Mouse (Mus musculus): ENCODE measurements around the gene Speer4f1. TPM values are rescaled to one million over a fixed set of nuclear protein-coding genes. Genes with fewer than 3 reads are reported as not detected.
"Not testable (repeated sequence)": the region's sequence is repeated elsewhere in the genome, so short reads cannot be mapped to it uniquely, and the experiment has no call there.

Speer4f1 gene
- polyA plus RNA-seq (2015; fragmentation: Nextera tagmentation; extraction: Ambion mirVana), result not detected in 2 replicates

- WGBS, result 85% methylated on average over 1 of the region's 1 CpGs
- ATAC-seq (replicated peaks; ENCODE audit: extremely low read depth, insufficient read depth, low FRiP score), result not testable (repeated sequence)
Observed at GRCm38 (mm10) chr5:17475798-17476197, at the start of gene Speer4f1. Speer4f1 (plus strand) TSS chr5:17476098.

GRCm38 (mm10) chr5:17426930-17427329, 49.0 kb upstream of the Speer4f1 start:
- 79% methylated on average over 1 of the region's 1 CpGs for WGBS
- Histone ChIP-seq H3K4me3 (ENCODE audit: low read length) (no peak overlapping the region), H3K27me3 (ENCODE audit: control insufficient read depth, insufficient read depth, low read length) (no peaks in the 10 kb centered on the region), H3K4me1 (ENCODE audit: control insufficient read depth, insufficient read depth, low read length) (no peaks in the 10 kb centered on the region), H3K9ac (ENCODE audit: low read length) (no peak overlapping the region), H3K4me2 (ENCODE audit: low read depth, low read length) (no peak overlapping the region), H3K36me3 (ENCODE audit: control insufficient read depth, insufficient read depth) (no peaks in the 10 kb centered on the region), H3K27ac (ENCODE audit: low read length) (no peak overlapping the region), H3K9me3 (replicated peaks; ENCODE audit: control insufficient read depth, low read length) (no peaks in the 10 kb centered on the region)
- no peak for ATAC-seq (replicated peaks; ENCODE audit: extremely low read depth, insufficient read depth, low FRiP score)

More at GRCm38 (mm10) chr5:17475798-17476197, at the start of gene Speer4f1:
- H3K4me2 ChIP-seq (ENCODE audit: low read depth, low read length); H3K9me3 ChIP-seq (replicated peaks; ENCODE audit: control insufficient read depth, low read length); H3K27ac ChIP-seq (ENCODE audit: low read length); H3K36me3 ChIP-seq (ENCODE audit: control insufficient read depth, insufficient read depth); H3K9ac ChIP-seq (ENCODE audit: low read length); H3K27me3 ChIP-seq (ENCODE audit: control insufficient read depth, insufficient read depth, low read length); H3K4me3 ChIP-seq (ENCODE audit: low read length); H3K4me1 ChIP-seq (ENCODE audit: control insufficient read depth, insufficient read depth, low read length): not testable (repeated sequence)

- 84% methylated on average over 3 of the region's 3 CpGs for WGBS
- no peak for ATAC-seq (replicated peaks; ENCODE audit: extremely low read depth, insufficient read depth, low FRiP score)
- H3K4me3 ChIP-seq (ENCODE audit: low read length), result no peak overlapping the region
Observed at GRCm38 (mm10) chr5:17434721-17435120, 41.2 kb upstream of the Speer4f1 start.

GRCm38 (mm10) chr5:17436209-17436608, 39.7 kb upstream of the Speer4f1 start:
- H3K9me3 ChIP-seq (replicated peaks; ENCODE audit: control insufficient read depth, low read length), result no peaks in the 10 kb centered on the region
- no peak overlapping the region for H3K4me3 ChIP-seq (ENCODE audit: low read length)
- WGBS, result 47% methylated on average over 2 of the region's 2 CpGs
- no peaks in the 10 kb centered on the region for H3K27me3 ChIP-seq (ENCODE audit: control insufficient read depth, insufficient read depth, low read length)
- ATAC-seq (replicated peaks; ENCODE audit: extremely low read depth, insufficient read depth, low FRiP score), result no peak
- H3K9ac ChIP-seq (ENCODE audit: low read length), result no peak overlapping the region
- H3K27ac ChIP-seq (ENCODE audit: low read length), result no peak overlapping the region
- H3K36me3 ChIP-seq (ENCODE audit: control insufficient read depth, insufficient read depth), result no peaks in the 10 kb centered on the region
- no peak overlapping the region for H3K4me2 ChIP-seq (ENCODE audit: low read depth, low read length)
- H3K4me1 ChIP-seq (ENCODE audit: control insufficient read depth, insufficient read depth, low read length), result no peaks in the 10 kb centered on the region

More at GRCm38 (mm10) chr5:17434721-17435120, 41.2 kb upstream of the Speer4f1 start:
- Histone ChIP-seq H3K4me2 (ENCODE audit: low read depth, low read length) (no peak overlapping the region), H3K36me3 (ENCODE audit: control insufficient read depth, insufficient read depth) (no peaks in the 10 kb centered on the region), H3K9me3 (replicated peaks; ENCODE audit: control insufficient read depth, low read length) (no peaks in the 10 kb centered on the region), H3K27me3 (ENCODE audit: control insufficient read depth, insufficient read depth, low read length) (no peaks in the 10 kb centered on the region), H3K27ac (ENCODE audit: low read length) (no peak overlapping the region), H3K4me1 (ENCODE audit: control insufficient read depth, insufficient read depth, low read length) (no peaks in the 10 kb centered on the region), H3K9ac (ENCODE audit: low read length) (no peak overlapping the region)

- Histone ChIP-seq H3K4me2 (ENCODE audit: low read depth, low read length) (no peak overlapping the region), H3K4me3 (ENCODE audit: low read length) (no peak overlapping the region), H3K9ac (ENCODE audit: low read length) (no peak overlapping the region), H3K9me3 (replicated peaks; ENCODE audit: control insufficient read depth, low read length) (no peaks in the 10 kb centered on the region), H3K27me3 (ENCODE audit: control insufficient read depth, insufficient read depth, low read length) (no peaks in the 10 kb centered on the region), H3K36me3 (ENCODE audit: control insufficient read depth, insufficient read depth) (no peaks in the 10 kb centered on the region), H3K4me1 (ENCODE audit: control insufficient read depth, insufficient read depth, low read length) (no peaks in the 10 kb centered on the region), H3K27ac (ENCODE audit: low read length) (no peak overlapping the region)
- no peak for ATAC-seq (replicated peaks; ENCODE audit: extremely low read depth, insufficient read depth, low FRiP score)
Observed at GRCm38 (mm10) chr5:17439487-17440102, 36.3 kb upstream of the Speer4f1 start.

- H3K9ac ChIP-seq (ENCODE audit: low read length), result no peak overlapping the region
- no peaks in the 10 kb centered on the region for H3K9me3 ChIP-seq (replicated peaks; ENCODE audit: control insufficient read depth, low read length)
- 72% methylated on average over 5 of the region's 5 CpGs for WGBS
- H3K27ac ChIP-seq (ENCODE audit: low read length), result no peak overlapping the region
- H3K4me1 ChIP-seq (ENCODE audit: control insufficient read depth, insufficient read depth, low read length), result peaks cover 4% of the 10 kb centered on the region; the same call in 1 of the 2 replicates
- no peak overlapping the region for H3K4me3 ChIP-seq (ENCODE audit: low read length)
- no peaks in the 10 kb centered on the region for H3K27me3 ChIP-seq (ENCODE audit: control insufficient read depth, insufficient read depth, low read length)
- H3K36me3 ChIP-seq (ENCODE audit: control insufficient read depth, insufficient read depth), result no peaks in the 10 kb centered on the region
- no peak for ATAC-seq (replicated peaks; ENCODE audit: extremely low read depth, insufficient read depth, low FRiP score)
- H3K4me2 ChIP-seq (ENCODE audit: low read depth, low read length), result no peak overlapping the region
Observed at GRCm38 (mm10) chr5:17454059-17454458, 21.8 kb upstream of the Speer4f1 start.

GRCm38 (mm10) chr5:17454952-17455586, 20.8 kb upstream of the Speer4f1 start:
- Histone ChIP-seq H3K9me3 (replicated peaks; ENCODE audit: control insufficient read depth, low read length) (no peaks in the 10 kb centered on the region), H3K27me3 (ENCODE audit: control insufficient read depth, insufficient read depth, low read length) (no peaks in the 10 kb centered on the region), H3K9ac (ENCODE audit: low read length) (no peak overlapping the region), H3K27ac (ENCODE audit: low read length) (no peak overlapping the region), H3K4me1 (ENCODE audit: control insufficient read depth, insufficient read depth, low read length) (peaks cover 4% of the 10 kb centered on the region; the same call in 1 of the 2 replicates), H3K4me2 (ENCODE audit: low read depth, low read length) (no peak overlapping the region), H3K4me3 (ENCODE audit: low read length) (no peak overlapping the region), H3K36me3 (ENCODE audit: control insufficient read depth, insufficient read depth) (no peaks in the 10 kb centered on the region)
- ATAC-seq (replicated peaks; ENCODE audit: extremely low read depth, insufficient read depth, low FRiP score), result no peak
- WGBS, result 65% methylated on average over 6 of the region's 6 CpGs

GRCm38 (mm10) chr5:17456671-17457070, 19.2 kb upstream of the Speer4f1 start:
- no peaks in the 10 kb centered on the region for H3K9me3 ChIP-seq (replicated peaks; ENCODE audit: control insufficient read depth, low read length)
- no peak overlapping the region for H3K4me3 ChIP-seq (ENCODE audit: low read length)
- H3K4me1 ChIP-seq (ENCODE audit: control insufficient read depth, insufficient read depth, low read length), result peaks cover 4% of the 10 kb centered on the region; the same call in 1 of the 2 replicates
- H3K27me3 ChIP-seq (ENCODE audit: control insufficient read depth, insufficient read depth, low read length), result no peaks in the 10 kb centered on the region
- no peak overlapping the region for H3K9ac ChIP-seq (ENCODE audit: low read length)
- no peak for ATAC-seq (replicated peaks; ENCODE audit: extremely low read depth, insufficient read depth, low FRiP score)
- 55% methylated on average over 3 of the region's 3 CpGs for WGBS
- no peaks in the 10 kb centered on the region for H3K36me3 ChIP-seq (ENCODE audit: control insufficient read depth, insufficient read depth)
- no peak overlapping the region for H3K4me2 ChIP-seq (ENCODE audit: low read depth, low read length)
- H3K27ac ChIP-seq (ENCODE audit: low read length), result no peak overlapping the region

GRCm38 (mm10) chr5:17468120-17468519, 7.8 kb upstream of the Speer4f1 start:
- not testable (repeated sequence) for H3K4me2 ChIP-seq (ENCODE audit: low read depth, low read length); H3K27me3 ChIP-seq (ENCODE audit: control insufficient read depth, insufficient read depth, low read length); H3K4me1 ChIP-seq (ENCODE audit: control insufficient read depth, insufficient read depth, low read length); ATAC-seq (replicated peaks; ENCODE audit: extremely low read depth, insufficient read depth, low FRiP score); H3K9me3 ChIP-seq (replicated peaks; ENCODE audit: control insufficient read depth, low read length); H3K4me3 ChIP-seq (ENCODE audit: low read length); H3K36me3 ChIP-seq (ENCODE audit: control insufficient read depth, insufficient read depth); H3K9ac ChIP-seq (ENCODE audit: low read length); H3K27ac ChIP-seq (ENCODE audit: low read length)
- WGBS, result 53% methylated on average over 4 of the region's 4 CpGs
